19 mouse cellular contexts compared by ENCODE assay signal in the genomic region with DNA sequence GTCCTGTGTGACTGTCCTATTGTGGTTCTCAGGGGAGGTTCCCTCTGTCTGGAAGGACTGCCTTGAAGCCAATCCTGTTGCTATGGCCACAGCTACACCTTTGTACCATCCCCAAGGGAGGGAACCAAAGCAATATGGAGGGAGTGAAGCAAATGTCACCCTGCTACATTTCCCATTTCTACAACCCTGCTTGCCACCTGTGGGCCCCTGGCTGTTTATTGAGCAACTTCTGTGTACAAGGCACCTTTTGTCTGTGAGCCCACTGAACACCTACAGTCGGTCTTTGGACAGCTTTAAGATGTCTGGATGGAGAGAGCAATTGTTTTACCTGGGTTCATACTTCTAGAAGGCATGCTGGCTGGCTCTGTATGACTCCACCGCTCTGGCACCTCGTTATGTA. TPM values are rescaled to one million over a fixed set of nuclear protein-coding genes. Genes with fewer than 3 reads are reported as not detected.
A peak's percentile ranks its signal among the peaks of the same experiment; 100 is the strongest.
DNase-seq lines count a peak whose midpoint lies in the region; ATAC-seq and TF ChIP-seq lines count a peak whose summit lies in the region.
"Had no signal": no experiment of that assay in that cellular context is flagged by ENCODE, and none has a peak within 500 bp of the region (broad histone marks: within the 10 kb centered on the region; RNA-seq: fewer than 3 reads in every experiment).

No protein-coding gene starts in this region.

- intact Hi-C loops in heart, postnatal 10 days (cut with DNase I): loop anchor here (10.0 kb wide), 1 partner anchor 47 kb away; the partner anchor contains the start of gene Mical2

- no peak overlapping the region for H3K4me2 ChIP-seq in lung, embryonic 14.5 days
- H3K4me2 ChIP-seq in heart, postnatal 0 days (ENCODE audit: low read depth, low read length): no peak overlapping the region
- H3K4me2 ChIP-seq in stomach, embryonic 16.5 days (ENCODE audit: low read depth, low read length): no peak overlapping the region
- H3K4me2 ChIP-seq: forebrain, embryonic 12.5 days; hindbrain, embryonic 12.5 days; neural tube, embryonic 13.5 days had no signal

- H3K27me3 ChIP-seq in heart, embryonic 10.5 days (ENCODE audit: insufficient read depth, poor library complexity, severe bottlenecking): no peaks in the 10 kb centered on the region
- H3K27me3 ChIP-seq in lung, embryonic 14.5 days (ENCODE audit: insufficient read depth, low read length): no peaks in the 10 kb centered on the region
- no peaks in the 10 kb centered on the region for H3K27me3 ChIP-seq in heart, postnatal 0 days (ENCODE audit: control insufficient read depth, insufficient read depth, low read length)
- H3K27me3 ChIP-seq in stomach, embryonic 16.5 days (ENCODE audit: control insufficient read depth, insufficient read depth, low read length): no peaks in the 10 kb centered on the region
- H3K27me3 ChIP-seq: forebrain, embryonic 12.5 days; hindbrain, embryonic 12.5 days; neural tube, embryonic 13.5 days had no signal

- TF ChIP-seq POLR2A in lung, adult 2 months (IDR thresholded peaks at IDR 0.05; ENCODE audit: borderline replicate concordance, extremely low read depth, low read depth, low read length): no peak

- no peak overlapping the region for H3K4me3 ChIP-seq in heart, embryonic 10.5 days
- H3K4me3 ChIP-seq in lung, embryonic 14.5 days (ENCODE audit: low read depth, low read length): no peak overlapping the region
- H3K4me3 ChIP-seq in lung, adult 2 months (replicated peaks; ENCODE audit: extremely low read depth, low read depth, low read length): no peak overlapping the region
- H3K4me3 ChIP-seq in heart, postnatal 0 days (ENCODE audit: low read depth, low read length): no peak overlapping the region
- H3K4me3 ChIP-seq in stomach, embryonic 16.5 days (replicated peaks; ENCODE audit: low read length): no peak overlapping the region
- H3K4me3 ChIP-seq: embryonic facial prominence, embryonic 10.5 days; forebrain, embryonic 12.5 days; hindbrain, embryonic 12.5 days; limb, embryonic 10.5 days; megakaryocyte, embryonic 14.5 days; neural tube, embryonic 13.5 days had no signal

- H3K9ac ChIP-seq in lung, embryonic 14.5 days: no peak overlapping the region
- no peak overlapping the region for H3K9ac ChIP-seq in heart, postnatal 0 days (replicated peaks; ENCODE audit: low read depth, low read length)
- H3K9ac ChIP-seq in stomach, embryonic 16.5 days (ENCODE audit: low read length): no peak overlapping the region
- H3K9ac ChIP-seq: forebrain, embryonic 12.5 days; hindbrain, embryonic 12.5 days; liver, postnatal 0 days; neural tube, embryonic 13.5 days had no signal

- no peak for TF ChIP-seq CTCF in lung, embryonic 14.5 days (IDR thresholded peaks at IDR 0.05; ENCODE audit: low read depth)
- TF ChIP-seq CTCF in lung, adult 2 months (IDR thresholded peaks at IDR 0.05; ENCODE audit: insufficient read depth, low read length): no peak
- no peak for TF ChIP-seq CTCF in heart, postnatal 0 days (IDR thresholded peaks at IDR 0.05; ENCODE audit: low read depth)

- no peak for DNase-seq in heart, embryonic 10.5 days (ENCODE audit: low spot score)
- DNase-seq in heart, postnatal 10 days: no peak
- DNase-seq in lung, embryonic 14.5 days: no peak
- no peak for DNase-seq in lung, adult 2 months
- DNase-seq in heart, postnatal 0 days (ENCODE audit: low spot score): no peak
- DNase-seq in retina, embryonic 14.5 days (ENCODE audit: low spot score): no peak
- DNase-seq: B cell, adult 2 months; gastrocnemius, postnatal 10 days; layer of hippocampus, adult 9-11 months; midbrain, embryonic 14.5 days; thymus, adult 2 months had no signal

- whole genome bisulfite sequencing in heart, embryonic 10.5 days: 89% methylated on average over 3 of the region's 3 CpGs
- WGBS in lung, embryonic 14.5 days: 65% methylated on average over 3 of the region's 3 CpGs
- WGBS in lung, adult 2 months: 68% methylated on average over 3 of the region's 3 CpGs
- 71% methylated on average over 3 of the region's 3 CpGs for WGBS in heart, postnatal 0 days
- 80% methylated on average over 3 of the region's 3 CpGs for WGBS in stomach, embryonic 16.5 days

- peaks cover 51% of the 10 kb centered on the region for H3K36me3 ChIP-seq in heart, embryonic 10.5 days
- H3K36me3 ChIP-seq in lung, embryonic 14.5 days (ENCODE audit: insufficient read depth): peaks cover 4% of the 10 kb centered on the region; the same call in 1 of the 2 replicates
- H3K36me3 ChIP-seq in heart, postnatal 0 days (replicated peaks; ENCODE audit: control insufficient read depth, insufficient read depth, low read length): peaks cover 33% of the 10 kb centered on the region; the same call in 1 of the 2 replicates
- H3K36me3 ChIP-seq in stomach, embryonic 16.5 days (ENCODE audit: control insufficient read depth, insufficient read depth, low read length): no peaks in the 10 kb centered on the region
- H3K36me3 ChIP-seq: embryonic facial prominence, embryonic 10.5 days; forebrain, embryonic 12.5 days; hindbrain, embryonic 12.5 days; limb, embryonic 10.5 days; neural tube, embryonic 13.5 days had no signal

- TF ChIP-seq EP300 in heart, postnatal 0 days (IDR thresholded peaks at IDR 0.05; ENCODE audit: low read depth): no peak

- H3K27ac ChIP-seq in heart, embryonic 10.5 days: peak overlapping the region; percentile 83
- H3K27ac ChIP-seq in lung, embryonic 14.5 days (ENCODE audit: low read depth): 0 out of 2 replicates have a peak overlapping the region, but pooled peaks have one; percentile 37
- H3K27ac ChIP-seq in heart, postnatal 0 days (ENCODE audit: low read depth): peak overlapping the region; percentile 90
- H3K27ac ChIP-seq in stomach, embryonic 16.5 days (ENCODE audit: low read length): peak overlapping the region; percentile 61; the same call in 1 of the 2 replicates
- H3K27ac ChIP-seq: embryonic facial prominence, embryonic 10.5 days; forebrain, embryonic 12.5 days; hindbrain, embryonic 12.5 days; limb, embryonic 10.5 days had no signal

- H3K9me3 ChIP-seq in heart, embryonic 10.5 days: no peaks in the 10 kb centered on the region
- H3K9me3 ChIP-seq in lung, embryonic 14.5 days (ENCODE audit: low read depth, low read length): no peaks in the 10 kb centered on the region
- H3K9me3 ChIP-seq in heart, postnatal 0 days (replicated peaks; ENCODE audit: control insufficient read depth, low read length): no peaks in the 10 kb centered on the region
- H3K9me3 ChIP-seq in stomach, embryonic 16.5 days (replicated peaks; ENCODE audit: control insufficient read depth, low read length): no peaks in the 10 kb centered on the region
- H3K9me3 ChIP-seq: embryonic facial prominence, embryonic 10.5 days; forebrain, embryonic 12.5 days; hindbrain, embryonic 12.5 days; limb, embryonic 10.5 days; megakaryocyte, embryonic 14.5 days; neural tube, embryonic 13.5 days had no signal

- ATAC-seq in lung, embryonic 14.5 days (ENCODE audit: insufficient read depth): no peak
- ATAC-seq in heart, postnatal 0 days (ENCODE audit: insufficient read depth, low read depth): no peak
- no peak for ATAC-seq in stomach, embryonic 16.5 days (ENCODE audit: insufficient read depth, low FRiP score)

- H3K4me1 ChIP-seq in heart, embryonic 10.5 days: peaks cover 100% of the 10 kb centered on the region
- H3K4me1 ChIP-seq in lung, embryonic 14.5 days (ENCODE audit: insufficient read depth): peaks cover 37% of the 10 kb centered on the region
- H3K4me1 ChIP-seq in lung, adult 2 months (ENCODE audit: control insufficient read depth, insufficient read depth, low read length): peaks cover 50% of the 10 kb centered on the region
- H3K4me1 ChIP-seq in heart, postnatal 0 days (ENCODE audit: control insufficient read depth, insufficient read depth): peaks cover 96% of the 10 kb centered on the region
- H3K4me1 ChIP-seq in stomach, embryonic 16.5 days (ENCODE audit: control insufficient read depth, insufficient read depth, low read length): peaks cover 37% of the 10 kb centered on the region
- H3K4me1 ChIP-seq: megakaryocyte, embryonic 14.5 days had no signal

RNA-seq across cellular contexts. Expression of gene Mical2, which starts 46.0 kb away (rescaled TPM):
- 77.8 and 153 TPM in 2 replicates for polyA plus RNA-seq in heart, embryonic 10.5 days (2016; fragmentation: Nextera tagmentation; extraction: Ambion mirVana)
- 100 to 1,000 TPM; 177 to 185 TPM for total RNA-seq in heart, postnatal 10 days (2021)
- 15.3 and 18.3 TPM in 2 replicates for polyA plus RNA-seq in lung, embryonic 14.5 days (2014; fragmentation: Nextera tagmentation; extraction: Ambion mirVana)
- 49.0 and 58.2 TPM in 2 replicates for polyA plus RNA-seq in lung, adult 2 months (2012; rRNA removed)
- total RNA-seq in heart, postnatal 0 days (2014; rRNA removed; ENCODE audit: low replicate concordance): 136 and 169 TPM in 2 replicates
- 59.9 and 78.1 TPM in 2 replicates for polyA plus RNA-seq in heart, postnatal 0 days (2015; fragmentation: Nextera tagmentation; extraction: Ambion mirVana)
- 13.2 and 15.5 TPM in 2 replicates for polyA plus RNA-seq in stomach, embryonic 16.5 days (2015; fragmentation: Nextera tagmentation; extraction: Ambion mirVana)

Comparison
In these comparisons a context has a peak if more than half of its experiments do, and no peak if none do; other contexts are left out.
1. H3K27ac ChIP-seq: peak in every context shown above with its lines; median percentile 90 in heart, postnatal 0 days; 83 in heart, embryonic 10.5 days; 61 in stomach, embryonic 16.5 days; 37 in lung, embryonic 14.5 days.